Mouse (Mus musculus) small intestine, adult 2 months (tissue): Measurements from ENCODE around the gene Sv2a.

Experiments used
- CTCF ChIP-seq: fragments of 200-500 bp; IDR thresholded peaks from 2 replicates; pipeline ENCODE4 v1.5.1; 2012; ENCODE audit warnings: low read depth, mild to moderate bottlenecking, control low read depth, inconsistent platforms, low read length, moderate library complexity, mixed read lengths; ENCODE audit not compliant: insufficient replicate concordance, insufficient read length; ENCODE audit errors: extremely low read depth
- POLR2A ChIP-seq: fragments of 200-500 bp; IDR thresholded peaks from 2 replicates; pipeline ENCODE4 v1.6.1; 2012; ENCODE audit warnings: low read depth, mild to moderate bottlenecking, control low read depth, inconsistent platforms, low read length, moderate library complexity

DNA sequence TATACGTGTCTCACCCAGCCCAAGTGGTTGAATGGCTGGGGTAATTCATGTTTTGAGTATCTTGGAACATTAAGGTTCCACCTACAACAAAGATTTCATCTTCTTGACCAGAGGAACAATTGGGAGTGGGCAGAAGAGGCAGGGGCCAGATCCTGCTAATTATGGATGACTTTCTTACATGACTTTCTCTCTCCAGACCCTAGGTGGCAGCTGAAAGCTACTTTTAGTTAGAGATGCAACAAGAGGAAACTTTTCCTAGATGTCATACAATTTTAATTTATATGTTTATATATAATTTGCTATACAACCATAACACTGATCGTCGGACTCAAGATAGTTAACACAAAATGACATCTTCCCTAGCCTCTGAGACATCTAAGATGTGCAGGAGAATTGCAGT is 26.9 kb downstream of the Sv2a start:
- TF ChIP-seq POLR2A (no peak), CTCF (no peak)
